Mouse (Mus musculus) forebrain, embryonic 16.5 days (tissue): ENCODE data around the gene Spata13. TPM values are rescaled to one million over a fixed set of nuclear protein-coding genes. Genes with fewer than 3 reads are reported as not detected.

Experiments used
- ATAC-seq: fragments of 200-750 bp; cut with Nextera tagmentation; 2 replicates; pipeline ENCODE4 v1.8.0; 2017; ENCODE audit warnings: mild to moderate bottlenecking, moderate library complexity
- H3K27ac ChIP-seq: fragments of 300-500 bp; sonication (generic); 2 replicates; pipeline ENCODE4 v1.5.1; 2014; ENCODE audit warnings: low read length, control low read depth
- H3K27me3 ChIP-seq: fragments of 300-500 bp; sonication (generic); replicated peaks from 2 replicates; pipeline ENCODE4 v1.6.1; 2014; ENCODE audit warnings: low read length; ENCODE audit not compliant: control insufficient read depth, insufficient read depth
- H3K36me3 ChIP-seq: fragments of 300-500 bp; sonication (generic); 2 replicates; pipeline ENCODE4 v1.6.1; 2014; ENCODE audit not compliant: control insufficient read depth, insufficient read depth
- H3K4me1 ChIP-seq: fragments of 300-500 bp; sonication (generic); replicated peaks from 2 replicates; pipeline ENCODE4 v1.6.1; 2014; ENCODE audit warnings: low read length; ENCODE audit not compliant: control insufficient read depth, insufficient read depth
- H3K4me2 ChIP-seq: fragments of 300-500 bp; sonication (generic); 2 replicates; pipeline ENCODE4 v1.6.1; 2014; ENCODE audit warnings: mild to moderate bottlenecking, low read length, control low read depth
- H3K4me3 ChIP-seq: fragments of 300-500 bp; sonication (generic); replicated peaks from 2 replicates; pipeline ENCODE4 v1.5.1; 2014; ENCODE audit warnings: mild to moderate bottlenecking, low read length, control low read depth
- H3K9ac ChIP-seq: fragments of 300-500 bp; sonication (generic); replicated peaks from 2 replicates; pipeline ENCODE4 v1.6.1; 2014; ENCODE audit warnings: low read depth, low read length, control low read depth
- H3K9me3 ChIP-seq: fragments of 300-500 bp; sonication (generic); 2 replicates; pipeline ENCODE4 v1.6.1; 2016; ENCODE audit warnings: low read length; ENCODE audit not compliant: control insufficient read depth
- WGBS: fragments of 180-500 bp; shearing (Covaris S2); extraction: QIAGEN DNeasy Blood & Tissue Kit; methylation state at CpG from one replicate; pipeline ENCODE4 v1.1.7; 2014; 5-methylcytosine and 5-hydroxymethylcytosine counted together
- polyA plus RNA-seq: library from polyadenylated mRNA; unstranded; fragments of >200 nt; fragmentation: Nextera tagmentation; extraction: Ambion mirVana; gene quantifications from 2 replicates; pipeline ENCODE4 v1.2.1, GENCODE M21; 2015

The Spata13 gene
- polyA plus RNA-seq, 1 experiment from 2014 or later: 41.8 TPM

- ATAC-seq: no peak
- H3K4me3 ChIP-seq: no peak overlapping the region
- H3K27me3 ChIP-seq: no peaks in the 10 kb centered on the region
- H3K4me1 ChIP-seq: no peaks in the 10 kb centered on the region
- no peak overlapping the region for H3K4me2 ChIP-seq
- no peak overlapping the region for H3K27ac ChIP-seq
- no peak overlapping the region for H3K9ac ChIP-seq
- H3K9me3 ChIP-seq: no peaks in the 10 kb centered on the region
- H3K36me3 ChIP-seq: no peaks in the 10 kb centered on the region; the same call in 1 of the 2 replicates
- WGBS: 85% methylated on average over 9 of the region's 9 CpGs
These were observed 171.2 kb downstream of the Spata13 start for GRCm38 (mm10) chr14:60804978-60805377.

GRCm38 (mm10) chr14:60805871-60806270, 172.1 kb downstream of the Spata13 start:
- Histone ChIP-seq H3K4me3 (no peak overlapping the region), H3K9me3 (no peaks in the 10 kb centered on the region), H3K4me2 (no peak overlapping the region), H3K9ac (no peak overlapping the region), H3K27me3 (no peaks in the 10 kb centered on the region), H3K36me3 (no peaks in the 10 kb centered on the region; the same call in 1 of the 2 replicates), H3K4me1 (no peaks in the 10 kb centered on the region), H3K27ac (no peak overlapping the region)
- ATAC-seq: no peak
- 85% methylated on average over 1 of the region's 1 CpGs for WGBS

- ATAC-seq: no peak
- Histone ChIP-seq H3K4me1 (no peaks in the 10 kb centered on the region), H3K4me2 (no peak overlapping the region), H3K4me3 (no peak overlapping the region), H3K9me3 (no peaks in the 10 kb centered on the region), H3K9ac (no peak overlapping the region), H3K27me3 (no peaks in the 10 kb centered on the region), H3K27ac (no peak overlapping the region), H3K36me3 (peaks cover 2% of the 10 kb centered on the region)
- WGBS: 67% methylated on average over 11 of the region's 11 CpGs
These were observed 173.1 kb downstream of the Spata13 start for GRCm38 (mm10) chr14:60806891-60807344.

- Histone ChIP-seq H3K9ac (no peak overlapping the region), H3K36me3 (peaks cover 2% of the 10 kb centered on the region), H3K4me1 (no peaks in the 10 kb centered on the region), H3K4me2 (no peak overlapping the region), H3K4me3 (no peak overlapping the region), H3K27me3 (no peaks in the 10 kb centered on the region), H3K9me3 (no peaks in the 10 kb centered on the region), H3K27ac (no peak overlapping the region)
- ATAC-seq: no peak
- 91% methylated on average over 8 of the region's 8 CpGs for WGBS
These were observed 176.1 kb downstream of the Spata13 start for GRCm38 (mm10) chr14:60809881-60810280.

GRCm38 (mm10) chr14:60811547-60811946, 177.7 kb downstream of the Spata13 start:
- Histone ChIP-seq H3K4me3 (no peak overlapping the region), H3K27me3 (no peaks in the 10 kb centered on the region), H3K36me3 (peaks cover 2% of the 10 kb centered on the region), H3K4me2 (no peak overlapping the region), H3K9ac (no peak overlapping the region), H3K27ac (no peak overlapping the region), H3K4me1 (no peaks in the 10 kb centered on the region), H3K9me3 (no peaks in the 10 kb centered on the region)
- ATAC-seq: no peak
- 93% methylated on average over 4 of the region's 4 CpGs for WGBS

Other genes starting within 250 kb of the Spata13 start
- gene C1qtnf9, start 134.1 kb downstream of the Spata13 start, polyA plus RNA-seq: 0.21 TPM in 1 of 2 replicates, not detected in the other
- 20.5 and 25.4 TPM in 2 replicates for gene Mipep, start 150.6 kb downstream of the Spata13 start, polyA plus RNA-seq